15 mouse cellular contexts compared by ENCODE assay signal in genomic region chr2:59828103-59828655, GRCm38 (mm10). TPM values are rescaled to one million over a fixed set of nuclear protein-coding genes. Genes with fewer than 3 reads are reported as not detected.
DNase-seq lines count a peak whose midpoint lies in the region; ATAC-seq and TF ChIP-seq lines count a peak whose summit lies in the region.
"Had no signal": no experiment of that assay in that cellular context is flagged by ENCODE, and none has a peak within 500 bp of the region (broad histone marks: within the 10 kb centered on the region; RNA-seq: fewer than 3 reads in every experiment).

No protein-coding gene starts in this region.

- H3K4me2 ChIP-seq in kidney, postnatal 0 days (ENCODE audit: low read length), result no peak overlapping the region
- H3K4me2 ChIP-seq in heart, embryonic 15.5 days, result peak overlapping the region; percentile 46; the same call in 1 of the 2 replicates
- H3K4me2 ChIP-seq: liver, embryonic 12.5 days had no signal

- intact Hi-C loops in heart, postnatal 14 days (cut with DNase I), result loop anchor here (5.0 kb wide), 1 partner anchor 379 kb away; the partner anchor contains the start of genes Baz2b and March7

- no peaks in the 10 kb centered on the region for H3K27me3 ChIP-seq in kidney, postnatal 0 days (ENCODE audit: insufficient read depth, low read length)
- no peaks in the 10 kb centered on the region for H3K27me3 ChIP-seq in heart, embryonic 15.5 days
- H3K27me3 ChIP-seq: liver, embryonic 12.5 days had no signal

- H3K27ac ChIP-seq in kidney, postnatal 0 days, result peak overlapping the region; percentile 71
- peak overlapping the region; percentile 94 for H3K27ac ChIP-seq in heart, embryonic 15.5 days
- H3K27ac ChIP-seq: liver, embryonic 12.5 days had no signal

- no peak overlapping the region for H3K4me3 ChIP-seq in kidney, postnatal 0 days (replicated peaks; ENCODE audit: low read depth, low read length)
- H3K4me3 ChIP-seq in heart, embryonic 15.5 days, result no peak overlapping the region
- H3K4me3 ChIP-seq: liver, embryonic 12.5 days; midbrain, embryonic 13.5 days had no signal

- peaks cover 21% of the 10 kb centered on the region for H3K4me1 ChIP-seq in kidney, postnatal 0 days (replicated peaks; ENCODE audit: insufficient read depth, low read length)
- peaks cover 90% of the 10 kb centered on the region for H3K4me1 ChIP-seq in heart, embryonic 15.5 days (replicated peaks)

- TF ChIP-seq POLR2A in brain, embryonic 14.5 days (IDR thresholded peaks at IDR 0.05; ENCODE audit: borderline replicate concordance, extremely low read depth, insufficient read depth, insufficient read length, poor library complexity, severe bottlenecking), result no peak

- peaks cover 28% of the 10 kb centered on the region; the same call in 1 of the 2 replicates for H3K36me3 ChIP-seq in kidney, postnatal 0 days (ENCODE audit: insufficient read depth, low read length)
- peaks cover under 1% of the 10 kb centered on the region; the same call in 1 of the 2 replicates for H3K36me3 ChIP-seq in heart, embryonic 15.5 days
- H3K36me3 ChIP-seq: midbrain, embryonic 13.5 days had no signal

- TF ChIP-seq CTCF in kidney, postnatal 0 days (IDR thresholded peaks at IDR 0.05; ENCODE audit: low read depth), result no peak
- TF ChIP-seq CTCF in brain, embryonic 14.5 days (IDR thresholded peaks at IDR 0.05; ENCODE audit: borderline replicate concordance, extremely low read depth, insufficient read depth, insufficient read length), result no peak

- H3K9ac ChIP-seq in kidney, postnatal 0 days (ENCODE audit: low read depth, low read length), result no peak overlapping the region
- no peak overlapping the region for H3K9ac ChIP-seq in heart, embryonic 15.5 days
- H3K9ac ChIP-seq: liver, embryonic 12.5 days; midbrain, embryonic 13.5 days had no signal

- no peaks in the 10 kb centered on the region for H3K9me3 ChIP-seq in kidney, postnatal 0 days (replicated peaks; ENCODE audit: low read length)
- H3K9me3 ChIP-seq in heart, embryonic 15.5 days (replicated peaks), result no peaks in the 10 kb centered on the region
- H3K9me3 ChIP-seq: liver, embryonic 12.5 days; midbrain, embryonic 13.5 days had no signal

- no peak for ATAC-seq in kidney, postnatal 0 days (replicated peaks; ENCODE audit: low FRiP score, low read depth)
- ATAC-seq in heart, embryonic 15.5 days (replicated peaks; ENCODE audit: insufficient number of reproducible peaks, insufficient read depth, low FRiP score, low read depth), result no peak
- ATAC-seq in activated CD4-positive, CD25-positive, alpha-beta regulatory T cell, adult 4 months, result no peak
- no peak for ATAC-seq in monocyte, adult 5-6 weeks (replicated peaks; ENCODE audit: insufficient number of reproducible peaks, low FRiP score, low TSS enrichment, poor library complexity, severe bottlenecking)
- ATAC-seq: inflammation-experienced regulatory T-cells, adult 6 months; liver, embryonic 12.5 days had no signal

- 45% methylated on average over 11 of the region's 11 CpGs for WGBS in kidney, postnatal 0 days
- 45% methylated on average over 11 of the region's 11 CpGs for WGBS in heart, embryonic 15.5 days

- peak; percentile 90 for DNase-seq in heart, adult 11 months
- no peak for DNase-seq in heart, postnatal 14 days
- DNase-seq in kidney, postnatal 0 days (ENCODE audit: low spot score), result no peak
- no peak for DNase-seq in kidney, postnatal 25 days
- peak; percentile 50 for DNase-seq in brain, embryonic 14.5 days (ENCODE audit: low read depth)
- DNase-seq: B cell, adult 2 months; cerebellum, adult 11-12 months; layer of hippocampus, postnatal 36 days; thymus, postnatal 25 days had no signal

RNA-seq across cellular contexts. Expression of gene Wdsub1, which starts 54.2 kb away (rescaled TPM):
- 10 to 100 TPM; 23.0 to 25.3 TPM for total RNA-seq in heart, postnatal 14 days (2021)
- polyA plus RNA-seq in kidney, postnatal 0 days (2015; fragmentation: Nextera tagmentation; extraction: Ambion mirVana), result 39.2 and 39.5 TPM in 2 replicates
- polyA plus RNA-seq in brain, embryonic 14.5 days (2012; rRNA removed), result 25.3 and 26.8 TPM in 2 replicates
- 46.2 TPM in 2 replicates for polyA plus RNA-seq in heart, embryonic 15.5 days (2015; fragmentation: Nextera tagmentation; extraction: Ambion mirVana)
- 1 to 10 TPM; 3.8 to 4.6 TPM for polyA plus RNA-seq in activated CD4-positive, CD25-positive, alpha-beta regulatory T cell, adult 4 months (2017; shearing (Covaris generic))
- total RNA-seq in monocyte, adult 5-6 weeks (2017), result 12.1 to 14.6 TPM (median 13.1 TPM) in 3 replicates

Comparison
In these comparisons a context has a peak if more than half of its experiments do, and no peak if none do; other contexts are left out.
1. DNase-seq: peak in heart, adult 11 months (single experiment) and brain, embryonic 14.5 days (single experiment); none in heart, postnatal 14 days (0 of 2), kidney, postnatal 0 days (single experiment) and kidney, postnatal 25 days (0 of 2).